Mouse (Mus musculus) inflammation-experienced regulatory T-cells (primary cell): ENCODE results near the gene 1700020D05Rik. TPM values are rescaled to one million over a fixed set of nuclear protein-coding genes. Genes with fewer than 3 reads are reported as not detected.

ENCODE experiments used
- polyA plus RNA-seq, 2 experiments: library from polyadenylated mRNA; unstranded; fragments of 100-300 nt; shearing (Covaris generic); gene quantifications; one replicate each; pipeline ENCODE4 v1.2.1; 2017

The 1700020D05Rik gene
- under 1 TPM; 0.25 to 0.28 TPM for polyA plus RNA-seq

GRCm38 (mm10) chr19:5503687-5504086 is at the start of gene 1700020D05Rik:
TSS of gene 1700020D05Rik (minus strand) at chr19:5503787.

GRCm38 (mm10) chr19:5510031-5511026 is 6.7 kb upstream of the 1700020D05Rik start, which contains the start of gene Snx32:
TSS of gene Snx32 (minus strand) at chr19:5510538.

GRCm38 (mm10) chr19:5490313-5490897 is 13.2 kb downstream of the 1700020D05Rik start, which contains the start of gene Cfl1:
TSS of gene Cfl1 (plus strand) at chr19:5490455.

GRCm38 (mm10) chr19:5487768-5488550 is 15.6 kb downstream of the 1700020D05Rik start, which contains the start of gene Mus81:
TSS of gene Mus81 (minus strand) at chr19:5488402.

GRCm38 (mm10) chr19:5473720-5474119 is 29.9 kb downstream of the 1700020D05Rik start, which contains the start of gene Efemp2:
TSS of gene Efemp2 (plus strand) at chr19:5473954.

GRCm38 (mm10) chr19:5468374-5468773 is 35.2 kb downstream of the 1700020D05Rik start, which contains the start of gene Ctsw:
TSS of gene Ctsw (minus strand) at chr19:5468507.

GRCm38 (mm10) chr19:5460465-5460911 is 43.1 kb downstream of the 1700020D05Rik start, which contains the start of gene Fibp:
TSS of gene Fibp (plus strand) at chr19:5460615.

GRCm38 (mm10) chr19:5457746-5458442 is 45.7 kb downstream of the 1700020D05Rik start, which contains the start of gene Ccdc85b:
TSS of gene Ccdc85b (minus strand) at chr19:5457894.

Other genes starting within 250 kb of the 1700020D05Rik start
- 100 to 1,000 TPM; 106 to 118 TPM for gene Pacs1, start 230.7 kb downstream of the 1700020D05Rik start, polyA plus RNA-seq
- 100 to 1,000 TPM; 329 to 399 TPM for gene Sf3b2, start 208.3 kb downstream of the 1700020D05Rik start, polyA plus RNA-seq
- gene Gal3st3, start 205.5 kb downstream of the 1700020D05Rik start, polyA plus RNA-seq, result under 1 TPM; 0.23 to 0.51 TPM
- gene Catsper1, start 168.0 kb downstream of the 1700020D05Rik start, polyA plus RNA-seq, result not detected
- gene Cst6, start 154.2 kb downstream of the 1700020D05Rik start, polyA plus RNA-seq, result 1 to 10 TPM; 1.8 to 3.6 TPM
- 10 to 100 TPM; 54.9 to 70.9 TPM for gene Eif1ad, start 137.0 kb downstream of the 1700020D05Rik start, polyA plus RNA-seq
- 100 to 1,000 TPM; 233 to 287 TPM for gene Banf1, start 136.6 kb downstream of the 1700020D05Rik start, polyA plus RNA-seq
- gene Sart1, start 115.1 kb downstream of the 1700020D05Rik start, polyA plus RNA-seq, result 100 to 1,000 TPM; 200 to 224 TPM
- under 1 TPM; 0.61 to 0.80 TPM for gene Tsga10ip, start 101.3 kb downstream of the 1700020D05Rik start, polyA plus RNA-seq
- gene Drap1, start 78.8 kb downstream of the 1700020D05Rik start, polyA plus RNA-seq, result 100 to 1,000 TPM; 196 to 206 TPM
- gene AI837181, start 78.6 kb downstream of the 1700020D05Rik start, polyA plus RNA-seq, result 10 to 100 TPM; 27.7 to 34.4 TPM
- 1 to 10 TPM in 1 of 2 experiments, not detected in 1; 2.1 TPM for gene Fosl1, start 56.2 kb downstream of the 1700020D05Rik start, polyA plus RNA-seq
- 10 to 100 TPM; 11.6 to 13.7 TPM for gene Ccdc85b, start 45.9 kb downstream of the 1700020D05Rik start, polyA plus RNA-seq
- gene Fibp, start 43.2 kb downstream of the 1700020D05Rik start, polyA plus RNA-seq, result 100 to 1,000 TPM; 133 to 135 TPM
- 100 to 1,000 TPM; 127 to 211 TPM for gene Ctsw, start 35.3 kb downstream of the 1700020D05Rik start, polyA plus RNA-seq
- gene Efemp2, start 29.8 kb downstream of the 1700020D05Rik start, polyA plus RNA-seq, result 1 to 10 TPM; 1.1 to 2.2 TPM
- 10 to 100 TPM; 57.6 to 65.5 TPM for gene Mus81, start 15.4 kb downstream of the 1700020D05Rik start, polyA plus RNA-seq
- 1,000 to 10,000 TPM; 3,119 to 3,710 TPM for gene Cfl1, start 13.3 kb downstream of the 1700020D05Rik start, polyA plus RNA-seq
- 10 to 100 TPM; 17.2 to 20.0 TPM for gene Snx32, start 6.8 kb upstream of the 1700020D05Rik start, polyA plus RNA-seq
- 1 to 10 TPM in 1 of 2 experiments, under 1 TPM in 1; 0.20 to 4.2 TPM for gene Ovol1, start 56.9 kb upstream of the 1700020D05Rik start, polyA plus RNA-seq
- 10 to 100 TPM; 16.0 to 19.1 TPM for gene Ap5b1, start 64.2 kb upstream of the 1700020D05Rik start, polyA plus RNA-seq
- 100 to 1,000 TPM; 142 to 162 TPM for gene Rnaseh2c, start 98.1 kb upstream of the 1700020D05Rik start, polyA plus RNA-seq
- gene Kat5, start 106.5 kb upstream of the 1700020D05Rik start, polyA plus RNA-seq, result 10 to 100 TPM; 45.4 to 62.9 TPM
- gene Rela, start 133.7 kb upstream of the 1700020D05Rik start, polyA plus RNA-seq, result 100 to 1,000 TPM; 169 to 173 TPM
- 100 to 1,000 TPM; 213 to 259 TPM for gene Sipa1, start 159.9 kb upstream of the 1700020D05Rik start, polyA plus RNA-seq
- 10 to 100 TPM; 65.0 to 66.0 TPM for gene Map3k11, start 185.0 kb upstream of the 1700020D05Rik start, polyA plus RNA-seq
- gene Pcnx3, start 185.1 kb upstream of the 1700020D05Rik start, polyA plus RNA-seq, result 10 to 100 TPM; 44.8 to 55.5 TPM
- gene Kcnk7, start 200.6 kb upstream of the 1700020D05Rik start, polyA plus RNA-seq, result 1 to 10 TPM; 1.9 to 6.6 TPM
- gene Ehbp1l1, start 222.5 kb upstream of the 1700020D05Rik start, polyA plus RNA-seq, result 10 to 100 TPM; 45.5 to 55.4 TPM
- gene Fam89b, start 225.9 kb upstream of the 1700020D05Rik start, polyA plus RNA-seq, result 100 to 1,000 TPM in 1 of 2 experiments, 10 to 100 TPM in 1; 97.2 to 103 TPM
- gene Ltbp3, start 237.1 kb upstream of the 1700020D05Rik start, polyA plus RNA-seq, result under 1 TPM; 0.40 to 0.59 TPM